ENCODE assay signal across 21 mouse cellular contexts in the genomic region with DNA sequence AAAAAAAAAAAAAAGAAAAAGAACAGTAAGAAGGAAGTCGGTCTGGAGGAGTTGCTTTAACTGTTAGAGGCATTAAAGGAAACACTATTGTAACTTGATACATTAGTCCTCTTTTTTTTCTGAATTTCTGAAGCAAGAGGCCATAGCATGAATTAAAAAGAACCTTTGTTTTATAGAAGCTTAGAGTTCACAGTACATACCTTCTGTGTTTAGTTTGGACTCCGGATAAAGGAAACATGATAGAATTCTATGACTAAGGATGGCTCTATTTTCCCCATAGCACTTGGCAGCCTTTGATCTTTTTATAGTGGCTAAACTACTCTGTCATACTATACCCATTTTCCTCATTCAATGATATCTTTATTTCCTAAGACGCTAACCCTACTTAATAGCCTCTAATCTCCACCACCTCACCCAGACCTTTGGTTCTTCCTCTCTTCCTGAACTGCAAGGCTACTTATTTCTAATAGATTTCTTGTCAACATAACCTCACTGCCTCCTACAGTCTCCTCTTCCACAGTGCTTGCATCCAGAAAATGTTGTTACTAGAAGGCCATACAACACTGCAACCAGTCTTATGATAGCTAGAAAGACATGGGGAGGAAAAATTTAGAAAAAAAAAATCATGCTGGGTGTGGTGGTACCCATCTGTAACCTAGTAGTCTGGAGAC. TPM values are rescaled to one million over a fixed set of nuclear protein-coding genes. Genes with fewer than 3 reads are reported as not detected.
DNase-seq lines count a peak whose midpoint lies in the region; ATAC-seq and TF ChIP-seq lines count a peak whose summit lies in the region.
"Had no signal": no experiment of that assay in that cellular context is flagged by ENCODE, and none has a peak within 500 bp of the region (broad histone marks: within the 10 kb centered on the region; RNA-seq: fewer than 3 reads in every experiment).

No protein-coding gene starts in this region.

- no peaks in the 10 kb centered on the region for H3K36me3 ChIP-seq in embryonic facial prominence, embryonic 14.5 days (ENCODE audit: control insufficient read depth, insufficient read depth, low read length)
- H3K36me3 ChIP-seq in embryonic facial prominence, embryonic 10.5 days (replicated peaks): no peaks in the 10 kb centered on the region
- H3K36me3 ChIP-seq in kidney, postnatal 0 days (ENCODE audit: insufficient read depth, low read length): no peaks in the 10 kb centered on the region
- H3K36me3 ChIP-seq: embryonic facial prominence, embryonic 12.5 days; forebrain, embryonic 10.5 days; hindbrain, embryonic 10.5 days; neural tube, embryonic 12.5 days had no signal

- no peak overlapping the region for H3K9ac ChIP-seq in embryonic facial prominence, embryonic 14.5 days (ENCODE audit: low read depth, low read length)
- H3K9ac ChIP-seq in kidney, postnatal 0 days (ENCODE audit: low read depth, low read length): no peak overlapping the region
- H3K9ac ChIP-seq: embryonic facial prominence, embryonic 12.5 days; neural tube, embryonic 12.5 days had no signal

- H3K4me1 ChIP-seq in embryonic facial prominence, embryonic 14.5 days (ENCODE audit: control insufficient read depth, insufficient read depth, low read length): 0 out of 2 replicates have a peak, but pooled peaks cover 2% of the 10 kb centered on the region
- no peaks in the 10 kb centered on the region for H3K4me1 ChIP-seq in embryonic facial prominence, embryonic 10.5 days
- H3K4me1 ChIP-seq in kidney, postnatal 0 days (replicated peaks; ENCODE audit: insufficient read depth, low read length): no peaks in the 10 kb centered on the region
- H3K4me1 ChIP-seq in embryonic fibroblast, embryonic 13.5 days (ENCODE audit: control insufficient read depth, insufficient read depth, low read length): peaks cover 5% of the 10 kb centered on the region; the same call in 1 of the 2 replicates
- H3K4me1 ChIP-seq: embryonic facial prominence, embryonic 12.5 days; forebrain, embryonic 10.5 days; hindbrain, embryonic 10.5 days; neural tube, embryonic 12.5 days had no signal

- no peak overlapping the region for H3K4me3 ChIP-seq in embryonic facial prominence, embryonic 14.5 days (ENCODE audit: low read depth, low read length)
- no peak overlapping the region for H3K4me3 ChIP-seq in embryonic facial prominence, embryonic 10.5 days
- no peak overlapping the region for H3K4me3 ChIP-seq in kidney, postnatal 0 days (replicated peaks; ENCODE audit: low read depth, low read length)
- H3K4me3 ChIP-seq in embryonic fibroblast, embryonic 13.5 days (ENCODE audit: insufficient read depth, low read length): no peak overlapping the region
- H3K4me3 ChIP-seq: embryonic facial prominence, embryonic 12.5 days; forebrain, embryonic 10.5 days; gastrocnemius, adult 2 months; hindbrain, embryonic 10.5 days; left cerebral cortex, adult 2 months; neural tube, embryonic 12.5 days had no signal

- no peak for TF ChIP-seq CTCF in kidney, postnatal 0 days (IDR thresholded peaks at IDR 0.05; ENCODE audit: low read depth)
- TF ChIP-seq CTCF in embryonic fibroblast, embryonic 13.5 days (IDR thresholded peaks at IDR 0.05; ENCODE audit: borderline replicate concordance, insufficient read depth, low read length): no peak

- no peak overlapping the region for H3K4me2 ChIP-seq in embryonic facial prominence, embryonic 14.5 days (ENCODE audit: low read depth, low read length)
- H3K4me2 ChIP-seq in kidney, postnatal 0 days (ENCODE audit: low read length): no peak overlapping the region
- H3K4me2 ChIP-seq: embryonic facial prominence, embryonic 12.5 days; neural tube, embryonic 12.5 days had no signal

- no peaks in the 10 kb centered on the region for H3K27me3 ChIP-seq in embryonic facial prominence, embryonic 14.5 days (replicated peaks; ENCODE audit: control insufficient read depth, insufficient read depth, low read length)
- no peaks in the 10 kb centered on the region for H3K27me3 ChIP-seq in embryonic facial prominence, embryonic 10.5 days (replicated peaks; ENCODE audit: low read depth, poor library complexity, severe bottlenecking)
- no peaks in the 10 kb centered on the region for H3K27me3 ChIP-seq in kidney, postnatal 0 days (ENCODE audit: insufficient read depth, low read length)
- H3K27me3 ChIP-seq: embryonic facial prominence, embryonic 12.5 days; neural tube, embryonic 12.5 days had no signal

- TF ChIP-seq POLR2A in embryonic fibroblast, embryonic 13.5 days (IDR thresholded peaks at IDR 0.05; ENCODE audit: low read depth, low read length): no peak

- 29% methylated on average over 3 of the region's 3 CpGs for WGBS in embryonic facial prominence, embryonic 14.5 days
- WGBS in embryonic facial prominence, embryonic 10.5 days: 56% methylated on average over 3 of the region's 3 CpGs
- whole genome bisulfite sequencing in kidney, postnatal 0 days: 7% methylated on average over 3 of the region's 3 CpGs

- peak; percentile 86 for ATAC-seq in embryonic facial prominence, embryonic 14.5 days (ENCODE audit: low read depth)
- no peak; the same call in 1 of the 2 replicates for ATAC-seq in kidney, postnatal 0 days (replicated peaks; ENCODE audit: low FRiP score, low read depth)
- ATAC-seq in monocyte, adult 5-6 weeks (replicated peaks; ENCODE audit: insufficient number of reproducible peaks, low FRiP score, low TSS enrichment, poor library complexity, severe bottlenecking): no peak

- no peaks in the 10 kb centered on the region for H3K9me3 ChIP-seq in embryonic facial prominence, embryonic 14.5 days (ENCODE audit: control insufficient read depth, low read length)
- no peaks in the 10 kb centered on the region for H3K9me3 ChIP-seq in embryonic facial prominence, embryonic 10.5 days
- H3K9me3 ChIP-seq in kidney, postnatal 0 days (replicated peaks; ENCODE audit: low read length): no peaks in the 10 kb centered on the region
- H3K9me3 ChIP-seq: embryonic facial prominence, embryonic 12.5 days; forebrain, embryonic 10.5 days; hindbrain, embryonic 10.5 days; neural tube, embryonic 12.5 days had no signal

- peak; percentile 63 for DNase-seq in embryonic facial prominence, embryonic 14.5 days (ENCODE audit: low spot score)
- no peak for DNase-seq in embryonic facial prominence, embryonic 10.5 days (ENCODE audit: low spot score)
- peak; percentile 89 for DNase-seq in kidney, postnatal 0 days (ENCODE audit: low spot score)
- DNase-seq in kidney, postnatal 4 days: no peak
- DNase-seq in adrenal gland, postnatal 25 days: no peak
- no peak for DNase-seq in thymus, adult 18-20 months
- DNase-seq: adrenal gland, adult 2 months; cerebellum, adult 9-10 months; gastrocnemius, adult 2 months; kidney, postnatal 14 days; left cerebral cortex, postnatal 4 days; liver; lung, postnatal 4 days; thymus, postnatal 14 days had no signal

- H3K27ac ChIP-seq in embryonic facial prominence, embryonic 14.5 days (replicated peaks; ENCODE audit: low read depth, low read length): no peak overlapping the region
- H3K27ac ChIP-seq in embryonic facial prominence, embryonic 10.5 days (replicated peaks): no peak overlapping the region
- H3K27ac ChIP-seq in kidney, postnatal 0 days: no peak overlapping the region
- H3K27ac ChIP-seq in embryonic fibroblast, embryonic 13.5 days (ENCODE audit: insufficient read depth, low read length): peak overlapping the region; percentile 20; the same call in 1 of the 2 replicates
- H3K27ac ChIP-seq: embryonic facial prominence, embryonic 12.5 days; forebrain, embryonic 10.5 days; gastrocnemius, adult 2 months; hindbrain, embryonic 10.5 days; left cerebral cortex, adult 2 months; neural tube, embryonic 12.5 days had no signal

RNA-seq across cellular contexts. Expression of a gene that starts 22.7 kb away (rescaled TPM):
- 19.5 and 23.2 TPM in 2 replicates for polyA plus RNA-seq in embryonic facial prominence, embryonic 14.5 days (2014; fragmentation: Nextera tagmentation; extraction: Ambion mirVana)
- 21.7 and 23.7 TPM in 2 replicates for polyA plus RNA-seq in embryonic facial prominence, embryonic 10.5 days (2016; fragmentation: Nextera tagmentation; extraction: Ambion mirVana)
- 12.8 and 14.2 TPM in 2 replicates for polyA plus RNA-seq in kidney, postnatal 0 days (2015; fragmentation: Nextera tagmentation; extraction: Ambion mirVana)
- polyA plus RNA-seq in embryonic fibroblast, embryonic 13.5 days (2011; ENCODE audit: insufficient read length, low read depth, missing spikeins): 10.6 and 16.2 TPM in 2 replicates
- total RNA-seq in monocyte, adult 5-6 weeks (2017): 33.0 to 35.8 TPM (median 33.5 TPM) in 3 replicates
- total RNA-seq in adrenal gland, postnatal 25 days (2021): 15.5 and 16.9 TPM in 2 replicates

RNA-seq across cellular contexts. Expression of a gene that starts 29.7 kb away (rescaled TPM):
- polyA plus RNA-seq in embryonic facial prominence, embryonic 14.5 days (2014; fragmentation: Nextera tagmentation; extraction: Ambion mirVana): 8.0 and 9.1 TPM in 2 replicates
- polyA plus RNA-seq in embryonic facial prominence, embryonic 10.5 days (2016; fragmentation: Nextera tagmentation; extraction: Ambion mirVana): 3.8 and 4.0 TPM in 2 replicates
- polyA plus RNA-seq in kidney, postnatal 0 days (2015; fragmentation: Nextera tagmentation; extraction: Ambion mirVana): 5.0 and 5.9 TPM in 2 replicates
- 23.7 and 31.2 TPM in 2 replicates for polyA plus RNA-seq in embryonic fibroblast, embryonic 13.5 days (2011; ENCODE audit: insufficient read length, low read depth, missing spikeins)
- total RNA-seq in monocyte, adult 5-6 weeks (2017): 12.2 to 24.2 TPM (median 15.9 TPM) in 3 replicates
- total RNA-seq in adrenal gland, postnatal 25 days (2021): 18.6 and 19.0 TPM in 2 replicates

Comparison
In these comparisons a context has a peak if more than half of its experiments do, and no peak if none do; other contexts are left out.
1. DNase-seq: peak in embryonic facial prominence, embryonic 14.5 days (single experiment) and kidney, postnatal 0 days (single experiment); none in embryonic facial prominence, embryonic 10.5 days (single experiment), kidney, postnatal 4 days (0 of 2), adrenal gland, postnatal 25 days (single experiment) and thymus, adult 18-20 months (0 of 2).